ENCODE assay signal across 7 mouse cellular contexts in genomic region chr4:123749484-123750130, GRCm38 (mm10). TPM values are rescaled to one million over a fixed set of nuclear protein-coding genes. Genes with fewer than 3 reads are reported as not detected.
A peak's percentile ranks its signal among the peaks of the same experiment; 100 is the strongest.
DNase-seq lines count a peak whose midpoint lies in the region; ATAC-seq lines count a peak whose summit lies in the region.

No protein-coding gene starts in this region.

- ATAC-seq in forebrain, embryonic 11.5 days (replicated peaks; ENCODE audit: low FRiP score) = peak; percentile 84
- ATAC-seq in liver, embryonic 11.5 days (replicated peaks; ENCODE audit: low FRiP score) = peak; percentile 74
- ATAC-seq in neural tube, embryonic 12.5 days (ENCODE audit: low FRiP score, low read depth) = peak; percentile 76

- H3K9me3 ChIP-seq in forebrain, embryonic 11.5 days (ENCODE audit: control insufficient read depth, low read length) = no peaks in the 10 kb centered on the region
- H3K9me3 ChIP-seq in liver, embryonic 11.5 days (ENCODE audit: control insufficient read depth, low read length) = no peaks in the 10 kb centered on the region
- no peaks in the 10 kb centered on the region for H3K9me3 ChIP-seq in neural tube, embryonic 12.5 days

- peak overlapping the region; percentile 82 for H3K4me2 ChIP-seq in forebrain, embryonic 11.5 days (ENCODE audit: low read depth, low read length, severe bottlenecking)
- H3K4me2 ChIP-seq in liver, embryonic 11.5 days = peak overlapping the region; percentile 74
- H3K4me2 ChIP-seq in neural tube, embryonic 12.5 days (replicated peaks) = peak overlapping the region; percentile 70

- WGBS in forebrain, embryonic 11.5 days = under 1% methylated on average over 50 of the region's 55 CpGs
- under 1% methylated on average over 53 of the region's 55 CpGs for WGBS in liver, embryonic 11.5 days
- under 1% methylated on average over 55 of the region's 55 CpGs for WGBS in neural tube, embryonic 12.5 days

- H3K4me1 ChIP-seq in forebrain, embryonic 11.5 days (replicated peaks; ENCODE audit: control insufficient read depth, insufficient read depth, low read length) = peaks cover 8% of the 10 kb centered on the region; the same call in 1 of the 2 replicates
- peaks cover 13% of the 10 kb centered on the region for H3K4me1 ChIP-seq in liver, embryonic 11.5 days (replicated peaks; ENCODE audit: control insufficient read depth, insufficient read depth, low read length)
- peaks cover 13% of the 10 kb centered on the region for H3K4me1 ChIP-seq in neural tube, embryonic 12.5 days

- DNase-seq in retina, postnatal 1 day = peak; percentile 50
- no peak for DNase-seq in retina, embryonic 14.5 days (ENCODE audit: low spot score)
- DNase-seq in adrenal gland, postnatal 25 days = peak; percentile 49
- no peak for DNase-seq in forebrain, embryonic 11.5 days (ENCODE audit: low spot score)
- peak; percentile 69 for DNase-seq in induced T-regulatory cell, adult 2 months (ENCODE audit: low read depth)
- DNase-seq in liver, embryonic 11.5 days (ENCODE audit: low spot score) = peak; percentile 42

- H3K27ac ChIP-seq in forebrain, embryonic 11.5 days (ENCODE audit: low read depth, low read length) = peak overlapping the region; percentile 88
- H3K27ac ChIP-seq in liver, embryonic 11.5 days (ENCODE audit: low read depth, low read length) = peak overlapping the region; percentile 76
- peak overlapping the region; percentile 94 for H3K27ac ChIP-seq in neural tube, embryonic 12.5 days

- peak overlapping the region; percentile 85 for H3K4me3 ChIP-seq in forebrain, embryonic 11.5 days (ENCODE audit: low read depth, low read length)
- H3K4me3 ChIP-seq in liver, embryonic 11.5 days (ENCODE audit: low read depth, low read length) = peak overlapping the region; percentile 91
- H3K4me3 ChIP-seq in neural tube, embryonic 12.5 days = peak overlapping the region; percentile 100

- no peaks in the 10 kb centered on the region for H3K36me3 ChIP-seq in forebrain, embryonic 11.5 days (ENCODE audit: control insufficient read depth, insufficient read depth, low read length)
- no peaks in the 10 kb centered on the region for H3K36me3 ChIP-seq in liver, embryonic 11.5 days (ENCODE audit: control insufficient read depth, insufficient read depth, low read length)
- H3K36me3 ChIP-seq in neural tube, embryonic 12.5 days = no peaks in the 10 kb centered on the region

- no peaks in the 10 kb centered on the region for H3K27me3 ChIP-seq in forebrain, embryonic 11.5 days (ENCODE audit: control insufficient read depth, insufficient read depth, low read length)
- H3K27me3 ChIP-seq in liver, embryonic 11.5 days (replicated peaks; ENCODE audit: control insufficient read depth, insufficient read depth, low read length) = no peaks in the 10 kb centered on the region
- H3K27me3 ChIP-seq in neural tube, embryonic 12.5 days (replicated peaks) = no peaks in the 10 kb centered on the region

- H3K9ac ChIP-seq in forebrain, embryonic 11.5 days (ENCODE audit: low read length) = peak overlapping the region; percentile 84
- peak overlapping the region; percentile 82 for H3K9ac ChIP-seq in liver, embryonic 11.5 days (ENCODE audit: low read depth, low read length)
- H3K9ac ChIP-seq in neural tube, embryonic 12.5 days = peak overlapping the region; percentile 95

RNA-seq across cellular contexts. Expression of gene Akirin1, which starts 0.5 kb away (rescaled TPM):
- 59.0 and 68.9 TPM in 2 replicates for total RNA-seq in adrenal gland, postnatal 25 days (2021)
- 86.9 and 88.4 TPM in 2 replicates for polyA plus RNA-seq in forebrain, embryonic 11.5 days (2014; fragmentation: Nextera tagmentation; extraction: Ambion mirVana)
- 39.8 and 49.1 TPM in 2 replicates for polyA plus RNA-seq in liver, embryonic 11.5 days (2014; fragmentation: Nextera tagmentation; extraction: Ambion mirVana)
- polyA plus RNA-seq in neural tube, embryonic 12.5 days (2016; fragmentation: Nextera tagmentation; extraction: Ambion mirVana) = 89.7 and 91.8 TPM in 2 replicates

RNA-seq across cellular contexts. Expression of gene Ndufs5, which starts 31.6 kb away (rescaled TPM):
- total RNA-seq in adrenal gland, postnatal 25 days (2021) = 222 and 237 TPM in 2 replicates
- 291 and 296 TPM in 2 replicates for polyA plus RNA-seq in forebrain, embryonic 11.5 days (2014; fragmentation: Nextera tagmentation; extraction: Ambion mirVana)
- polyA plus RNA-seq in liver, embryonic 11.5 days (2014; fragmentation: Nextera tagmentation; extraction: Ambion mirVana) = 312 and 323 TPM in 2 replicates
- polyA plus RNA-seq in neural tube, embryonic 12.5 days (2016; fragmentation: Nextera tagmentation; extraction: Ambion mirVana) = 377 and 387 TPM in 2 replicates

RNA-seq across cellular contexts. Expression of gene Rhbdl2, which starts 38.1 kb away (rescaled TPM):
- 0.71 and 1.1 TPM in 2 replicates for total RNA-seq in adrenal gland, postnatal 25 days (2021)
- 0.68 and 1.4 TPM in 2 replicates for polyA plus RNA-seq in forebrain, embryonic 11.5 days (2014; fragmentation: Nextera tagmentation; extraction: Ambion mirVana)
- polyA plus RNA-seq in liver, embryonic 11.5 days (2014; fragmentation: Nextera tagmentation; extraction: Ambion mirVana) = 0.18 TPM in 1 of 2 replicates, not detected in the other
- 0.45 and 1.2 TPM in 2 replicates for polyA plus RNA-seq in neural tube, embryonic 12.5 days (2016; fragmentation: Nextera tagmentation; extraction: Ambion mirVana)

Comparison
In these comparisons a context has a peak if more than half of its experiments do, and no peak if none do; other contexts are left out.
1. DNase-seq: peak in retina, postnatal 1 day (single experiment), adrenal gland, postnatal 25 days (single experiment), induced T-regulatory cell, adult 2 months (single experiment) and liver, embryonic 11.5 days (single experiment); none in retina, embryonic 14.5 days (single experiment) and forebrain, embryonic 11.5 days (single experiment).
2. Peak in every context shown above with its lines, with median percentiles within 50 percentile points of each other: ATAC-seq, H3K27ac ChIP-seq, H3K4me2 ChIP-seq, H3K4me3 ChIP-seq and H3K9ac ChIP-seq.